Comparison of ENCODE assay signal across 9 mouse cellular contexts in genomic region chr16:90297479-90298425, GRCm38 (mm10). TPM values are rescaled to one million over a fixed set of nuclear protein-coding genes. Genes with fewer than 3 reads are reported as not detected.
A peak's percentile ranks its signal among the peaks of the same experiment; 100 is the strongest.
DNase-seq lines count a peak whose midpoint lies in the region; ATAC-seq and TF ChIP-seq lines count a peak whose summit lies in the region.
"Had no signal": no experiment of that assay in that cellular context is flagged by ENCODE, and none has a peak within 500 bp of the region (broad histone marks: within the 10 kb centered on the region; RNA-seq: fewer than 3 reads in every experiment).

No protein-coding gene starts in this region.

- no peak for DNase-seq in heart, adult 18-20 months
- peak; percentile 62 for DNase-seq in ES-E14 (ENCODE audit: low read depth, low spot score)
- no peak for DNase-seq in forebrain, embryonic 11.5 days (ENCODE audit: low spot score)
- peak; percentile 90 for DNase-seq in midbrain, embryonic 11.5 days (ENCODE audit: low spot score, missing footprints)
- DNase-seq in adrenal gland, postnatal 14 days: no peak
- no peak for DNase-seq in right cerebral cortex, postnatal 4 days

- no peak overlapping the region for H3K9ac ChIP-seq in heart, embryonic 14.5 days (ENCODE audit: low read length)
- peak overlapping the region; percentile 40; the same call in 1 of the 2 replicates for H3K9ac ChIP-seq in ES-E14 (ENCODE audit: insufficient read depth, low read depth, low read length, poor library complexity, severe bottlenecking)
- peak overlapping the region; percentile 9; the same call in 1 of the 2 replicates for H3K9ac ChIP-seq in forebrain, embryonic 11.5 days (ENCODE audit: low read length)
- H3K9ac ChIP-seq in midbrain, embryonic 11.5 days (ENCODE audit: low read length): no peak overlapping the region

- H3K9me3 ChIP-seq in heart, embryonic 14.5 days (ENCODE audit: control insufficient read depth, low read length): peaks cover 3% of the 10 kb centered on the region; the same call in 1 of the 2 replicates
- H3K9me3 ChIP-seq in ES-E14 (ENCODE audit: control insufficient read depth, insufficient read depth, low read depth, low read length): no peaks in the 10 kb centered on the region
- no peaks in the 10 kb centered on the region for H3K9me3 ChIP-seq in forebrain, embryonic 11.5 days (ENCODE audit: control insufficient read depth, low read length)
- no peaks in the 10 kb centered on the region for H3K9me3 ChIP-seq in midbrain, embryonic 11.5 days (ENCODE audit: control insufficient read depth, low read length)

- peak overlapping the region; percentile 24 for H3K4me2 ChIP-seq in heart, embryonic 14.5 days (ENCODE audit: low read length)
- H3K4me2 ChIP-seq in forebrain, embryonic 11.5 days (ENCODE audit: low read depth, low read length, severe bottlenecking): 0 out of 2 replicates have a peak overlapping the region, but pooled peaks have one; percentile 26
- peak overlapping the region; percentile 23; the same call in 1 of the 2 replicates for H3K4me2 ChIP-seq in midbrain, embryonic 11.5 days

- H3K27me3 ChIP-seq in heart, embryonic 14.5 days (ENCODE audit: control insufficient read depth, insufficient read depth, low read length): no peaks in the 10 kb centered on the region; the same call in 1 of the 2 replicates
- H3K27me3 ChIP-seq in forebrain, embryonic 11.5 days (ENCODE audit: control insufficient read depth, insufficient read depth, low read length): no peaks in the 10 kb centered on the region
- peaks cover 4% of the 10 kb centered on the region; the same call in 1 of the 2 replicates for H3K27me3 ChIP-seq in midbrain, embryonic 11.5 days (ENCODE audit: control insufficient read depth, insufficient read depth, low read length)

- no peak for ATAC-seq in heart, embryonic 14.5 days (ENCODE audit: insufficient number of reproducible peaks, insufficient read depth, low FRiP score, low read depth)
- peak; percentile 28; the same call in 1 of the 2 replicates for ATAC-seq in forebrain, embryonic 11.5 days (replicated peaks; ENCODE audit: low FRiP score)
- peak; percentile 75 for ATAC-seq in midbrain, embryonic 11.5 days (ENCODE audit: low FRiP score)
- ATAC-seq in activated CD4-positive, CD25-positive, alpha-beta regulatory T cell, adult 4 months: no peak

- H3K4me1 ChIP-seq in heart, embryonic 14.5 days (ENCODE audit: control insufficient read depth in 2 of 2, insufficient read depth in 2 of 2, low read length in 2 of 2): peaks cover 0 to 2% of the 10 kb centered on the region in 2 experiments; a peak in 2 of 4 replicates
- peaks cover 5 to 11% of the 10 kb centered on the region in 2 experiments; a peak in 3 of 4 replicates for H3K4me1 ChIP-seq in ES-E14 (ENCODE audit: control insufficient read depth in 2 of 2, insufficient read depth in 2 of 2, low read length in 2 of 2, poor library complexity in 1 of 2)
- peaks cover 4% of the 10 kb centered on the region; the same call in 1 of the 2 replicates for H3K4me1 ChIP-seq in forebrain, embryonic 11.5 days (replicated peaks; ENCODE audit: control insufficient read depth, insufficient read depth, low read length)
- peaks cover 10% of the 10 kb centered on the region for H3K4me1 ChIP-seq in midbrain, embryonic 11.5 days (ENCODE audit: control insufficient read depth, insufficient read depth, low read length)

- no peak overlapping the region for H3K27ac ChIP-seq in heart, embryonic 14.5 days (replicated peaks in 1 of 2; ENCODE audit: control insufficient read depth in 1 of 2, insufficient read depth in 1 of 2, low read depth in 2 of 2, low read length in 2 of 2)
- H3K27ac ChIP-seq in ES-E14 (ENCODE audit: insufficient read depth, low read depth, low read length, poor library complexity, severe bottlenecking): peak overlapping the region; percentile 94
- no peak overlapping the region for H3K27ac ChIP-seq in forebrain, embryonic 11.5 days (ENCODE audit: low read depth, low read length)
- no peak overlapping the region; the same call in 1 of the 2 replicates for H3K27ac ChIP-seq in midbrain, embryonic 11.5 days (ENCODE audit: low read depth, low read length)
- H3K27ac ChIP-seq: macrophage had no signal

- WGBS in heart, embryonic 14.5 days: 21% methylated on average over 21 of the region's 22 CpGs
- WGBS in forebrain, embryonic 11.5 days: 14% methylated on average over 21 of the region's 22 CpGs
- 14% methylated on average over 19 of the region's 22 CpGs for WGBS in midbrain, embryonic 11.5 days

- in situ Hi-C loops in ES-E14 (cut with MboI; ENCODE audit: low sequenced_read_pairs in 2 of 2, unreplicated experiment in 2 of 2): no loop called here

- no peaks in the 10 kb centered on the region for H3K36me3 ChIP-seq in heart, embryonic 14.5 days (ENCODE audit: control insufficient read depth, insufficient read depth, low read length)
- H3K36me3 ChIP-seq in ES-E14 (ENCODE audit: control insufficient read depth, insufficient read depth, low read length, poor library complexity, severe bottlenecking): no peaks in the 10 kb centered on the region
- H3K36me3 ChIP-seq in forebrain, embryonic 11.5 days (ENCODE audit: control insufficient read depth, insufficient read depth, low read length): no peaks in the 10 kb centered on the region
- H3K36me3 ChIP-seq in midbrain, embryonic 11.5 days (ENCODE audit: control insufficient read depth, insufficient read depth, low read length): no peaks in the 10 kb centered on the region

- no peak overlapping the region for H3K4me3 ChIP-seq in heart, embryonic 14.5 days (ENCODE audit: control insufficient read depth in 1 of 2, insufficient read depth in 1 of 2, low read depth in 1 of 2, low read length in 2 of 2)
- H3K4me3 ChIP-seq in ES-E14 (ENCODE audit: insufficient read depth in 1 of 2, low read depth in 1 of 2, low read length in 2 of 2, poor library complexity in 1 of 2, severe bottlenecking in 1 of 2): peak overlapping the region; percentile 1 to 17; a peak in 3 of 4 replicates
- no peak overlapping the region for H3K4me3 ChIP-seq in forebrain, embryonic 11.5 days (ENCODE audit: low read depth, low read length)
- no peak overlapping the region for H3K4me3 ChIP-seq in midbrain, embryonic 11.5 days (ENCODE audit: low read depth, low read length)

TF ChIP-seq in ES-E14, 5 proteins besides CTCF, POLR2A, EP300 and RAD21:
- TF ChIP-seq ZNF384 (IDR thresholded peaks at IDR 0.05; ENCODE audit: low read depth, low read length) (peak; percentile 65; the same call in 1 of the 2 replicates), CHD2 (IDR thresholded peaks at IDR 0.05; ENCODE audit: low read depth, low read length) (no peak), HCFC1 (IDR thresholded peaks at IDR 0.05; ENCODE audit: borderline replicate concordance, insufficient read depth, low read length) (no peak), MAFK (IDR thresholded peaks at IDR 0.05; ENCODE audit: insufficient read depth, low read depth, low read length) (no peak)
TF ChIP-seq in ES-E14: peak in this region for 1.

RNA-seq across cellular contexts. Expression of gene Scaf4, which starts 13.4 kb away (rescaled TPM):
- polyA plus RNA-seq in heart, embryonic 14.5 days (2014; fragmentation: Nextera tagmentation; extraction: Ambion mirVana): 17.5 and 20.9 TPM in 2 replicates
- total RNA-seq in heart, adult 18-20 months (2021): 10 to 100 TPM; 18.1 to 21.3 TPM
- total RNA-seq in ES-E14 (2012; rRNA removed): 36.0 and 57.7 TPM in 2 replicates
- 43.0 and 43.3 TPM in 2 replicates for polyA plus RNA-seq in forebrain, embryonic 11.5 days (2014; fragmentation: Nextera tagmentation; extraction: Ambion mirVana)
- 26.9 and 31.6 TPM in 2 replicates for polyA plus RNA-seq in midbrain, embryonic 11.5 days (2014; fragmentation: Nextera tagmentation; extraction: Ambion mirVana)
- 46.8 and 56.0 TPM in 2 replicates for total RNA-seq in adrenal gland, postnatal 14 days (2021)
- polyA plus RNA-seq in activated CD4-positive, CD25-positive, alpha-beta regulatory T cell, adult 4 months (2017; shearing (Covaris generic)): 1 to 10 TPM; 8.4 to 10.0 TPM

Comparison
In these comparisons a context has a peak if more than half of its experiments do, and no peak if none do; other contexts are left out.
1. ATAC-seq: peak in forebrain, embryonic 11.5 days (single experiment) and midbrain, embryonic 11.5 days (single experiment); none in heart, embryonic 14.5 days (single experiment) and activated CD4-positive, CD25-positive, alpha-beta regulatory T cell, adult 4 months (single experiment).
2. H3K4me3 ChIP-seq: peak in ES-E14 (2 of 2); none in heart, embryonic 14.5 days (0 of 2), forebrain, embryonic 11.5 days (single experiment) and midbrain, embryonic 11.5 days (single experiment).
3. H3K9ac ChIP-seq: peak in ES-E14 (single experiment) and forebrain, embryonic 11.5 days (single experiment); none in heart, embryonic 14.5 days (single experiment) and midbrain, embryonic 11.5 days (single experiment).
4. DNase-seq: peak in ES-E14 (single experiment) and midbrain, embryonic 11.5 days (single experiment); none in heart, adult 18-20 months (0 of 2), forebrain, embryonic 11.5 days (single experiment), adrenal gland, postnatal 14 days (single experiment) and right cerebral cortex, postnatal 4 days (single experiment).
5. Peak in every context shown above with its lines, with median percentiles within 50 percentile points of each other: H3K4me2 ChIP-seq.